Mouse (Mus musculus) yolk sac, embryonic 10.5 days (tissue): ENCODE results near the gene Olfr263.
"Not testable (repeated sequence)": the region's sequence is repeated elsewhere in the genome, so short reads cannot be mapped to it uniquely, and the experiment has no call there.

ENCODE experiments used
- DNase-seq: peaks from one replicate; pipeline ENCODE4 v3.0.0-alpha.2; 2017; ENCODE audit warnings: low spot score

The Olfr263 gene

GRCm38 (mm10) chr13:21129339-21129738, at the start of gene Olfr263:
Gene Olfr263 (plus strand): TSS chr13:21129639.
- DNase-seq = not testable (repeated sequence)

- DNase-seq = no peak
Observed at GRCm38 (mm10) chr13:21082686-21083085, 46.8 kb upstream of the Olfr263 start.

DNA sequence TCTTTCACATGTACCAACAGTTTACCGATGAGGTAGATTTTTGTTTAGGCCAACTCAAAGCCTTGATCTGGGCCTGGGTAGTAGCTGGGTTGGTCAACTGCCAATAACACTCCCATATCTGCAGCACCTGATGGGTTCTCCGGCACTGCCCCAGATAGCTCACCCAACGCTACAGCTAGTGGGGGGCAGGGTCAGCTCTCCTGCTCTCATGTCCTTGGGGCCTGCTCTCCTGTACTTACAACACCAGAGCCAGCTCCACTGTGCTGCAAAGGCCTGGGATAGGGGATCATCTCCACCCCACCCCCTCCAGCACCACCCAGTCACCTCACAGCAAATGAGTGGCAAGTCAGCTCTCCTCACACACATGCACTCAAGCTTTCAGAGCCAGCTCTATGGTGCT, 19.7 kb upstream of the Olfr263 start:
- no peak for DNase-seq

- DNase-seq = no peak
Observed at GRCm38 (mm10) chr13:21110441-21110840, 19.0 kb upstream of the Olfr263 start.

GRCm38 (mm10) chr13:21111183-21111582, 18.3 kb upstream of the Olfr263 start, which contains the start of gene Olfr1369-ps1:
Gene Olfr1369-ps1 (plus strand): TSS chr13:21111483.
- not testable (repeated sequence) for DNase-seq

GRCm38 (mm10) chr13:21114121-21114520, 15.3 kb upstream of the Olfr263 start:
- no peak for DNase-seq

- no peak for DNase-seq
Observed at GRCm38 (mm10) chr13:21142421-21142820, 13.0 kb downstream of the Olfr263 start.

GRCm38 (mm10) chr13:21145767-21146166, 16.3 kb downstream of the Olfr263 start, which contains the start of gene Olfr1368:
Gene Olfr1368 (minus strand): TSS chr13:21145867.
- no peak for DNase-seq

- DNase-seq = no peak
Observed at GRCm38 (mm10) chr13:21155888-21156287, 26.4 kb downstream of the Olfr263 start.

DNA sequence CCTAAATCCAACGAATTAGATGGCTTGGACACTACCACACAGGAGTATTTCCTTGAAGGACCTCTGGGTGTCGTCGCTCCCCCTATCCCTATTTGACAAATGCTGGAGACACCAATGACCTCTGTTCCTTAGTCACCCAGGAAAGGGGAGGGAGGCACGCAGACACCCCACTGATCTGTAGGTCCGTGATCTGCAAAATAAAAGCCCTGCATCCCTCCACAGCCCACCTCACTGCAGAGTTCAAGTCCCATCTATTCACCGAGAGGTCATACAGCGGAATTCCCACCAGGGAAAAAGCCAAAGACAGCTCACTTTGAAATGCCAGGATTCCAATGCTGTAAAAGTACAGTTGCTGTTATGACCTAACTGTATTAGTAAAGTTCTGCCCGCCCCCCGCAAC, 28.6 kb downstream of the Olfr263 start:
- no peak for DNase-seq

GRCm38 (mm10) chr13:21158785-21159474, 29.5 kb downstream of the Olfr263 start:
- DNase-seq = peak; percentile 82

DNA sequence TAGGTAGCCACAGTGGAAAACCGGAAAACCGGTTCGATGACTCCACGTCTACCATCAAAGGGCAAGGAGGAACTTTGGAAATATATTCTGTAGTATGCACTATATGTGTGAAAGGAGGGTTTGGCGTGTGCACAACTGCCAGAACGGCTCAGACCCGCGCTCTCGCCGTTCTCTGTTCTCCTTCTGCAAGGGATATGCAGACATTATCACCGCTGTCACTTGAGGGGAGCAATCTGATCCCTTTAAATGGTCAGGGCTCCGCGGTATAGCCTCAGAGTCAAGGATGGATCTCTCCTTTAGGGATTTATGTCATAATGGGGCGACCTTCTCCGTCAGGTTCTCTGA, 30.0 kb downstream of the Olfr263 start:
- no peak for DNase-seq

DNA sequence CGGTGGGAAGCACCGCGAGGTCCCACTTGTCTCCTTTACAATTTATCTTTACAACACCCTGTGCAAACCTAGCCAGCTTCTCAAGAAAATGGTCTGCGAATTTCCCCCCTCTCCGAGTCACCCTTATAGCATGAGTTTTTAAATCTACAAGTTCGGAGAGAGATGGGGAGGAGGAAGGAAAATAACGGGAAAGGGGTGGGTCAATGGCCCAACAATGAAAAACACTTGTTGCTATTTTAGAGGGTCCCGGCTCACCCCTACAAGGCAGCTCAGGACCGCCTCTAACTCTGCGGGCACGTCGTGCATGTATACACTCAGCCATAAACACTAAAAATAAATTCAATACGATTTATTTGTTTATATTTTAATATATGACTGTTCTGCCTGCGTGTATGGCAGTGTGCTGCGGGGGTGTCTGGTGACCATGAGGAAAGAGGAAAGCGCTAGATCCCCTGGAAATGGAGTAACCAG, 30.6 kb downstream of the Olfr263 start:
- DNase-seq = no peak

- DNase-seq = peak; percentile 88
Observed at GRCm38 (mm10) chr13:21160657-21161590, 31.5 kb downstream of the Olfr263 start.

GRCm38 (mm10) chr13:21161591-21161990, 32.2 kb downstream of the Olfr263 start:
- DNase-seq = no peak

DNA sequence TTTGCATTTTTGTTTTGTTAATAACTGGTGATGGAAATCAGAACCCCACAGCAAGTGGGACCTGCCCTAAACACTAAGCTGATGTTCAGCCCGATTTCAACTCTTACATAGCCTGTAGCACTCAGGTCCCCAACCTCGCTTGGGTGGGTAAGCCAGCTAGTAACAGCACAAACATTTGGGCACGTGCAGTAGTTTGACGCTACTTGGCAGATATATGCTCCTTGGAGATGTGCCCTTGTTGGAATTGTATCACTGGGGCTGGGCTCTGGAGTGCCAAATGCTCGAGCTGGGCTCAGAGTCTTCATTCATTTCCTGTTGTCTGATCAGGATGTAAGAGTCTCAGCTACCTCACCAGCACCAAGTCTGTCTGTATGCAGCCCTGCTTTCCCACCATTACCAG, 33.2 kb downstream of the Olfr263 start:
- DNase-seq = no peak

DNA sequence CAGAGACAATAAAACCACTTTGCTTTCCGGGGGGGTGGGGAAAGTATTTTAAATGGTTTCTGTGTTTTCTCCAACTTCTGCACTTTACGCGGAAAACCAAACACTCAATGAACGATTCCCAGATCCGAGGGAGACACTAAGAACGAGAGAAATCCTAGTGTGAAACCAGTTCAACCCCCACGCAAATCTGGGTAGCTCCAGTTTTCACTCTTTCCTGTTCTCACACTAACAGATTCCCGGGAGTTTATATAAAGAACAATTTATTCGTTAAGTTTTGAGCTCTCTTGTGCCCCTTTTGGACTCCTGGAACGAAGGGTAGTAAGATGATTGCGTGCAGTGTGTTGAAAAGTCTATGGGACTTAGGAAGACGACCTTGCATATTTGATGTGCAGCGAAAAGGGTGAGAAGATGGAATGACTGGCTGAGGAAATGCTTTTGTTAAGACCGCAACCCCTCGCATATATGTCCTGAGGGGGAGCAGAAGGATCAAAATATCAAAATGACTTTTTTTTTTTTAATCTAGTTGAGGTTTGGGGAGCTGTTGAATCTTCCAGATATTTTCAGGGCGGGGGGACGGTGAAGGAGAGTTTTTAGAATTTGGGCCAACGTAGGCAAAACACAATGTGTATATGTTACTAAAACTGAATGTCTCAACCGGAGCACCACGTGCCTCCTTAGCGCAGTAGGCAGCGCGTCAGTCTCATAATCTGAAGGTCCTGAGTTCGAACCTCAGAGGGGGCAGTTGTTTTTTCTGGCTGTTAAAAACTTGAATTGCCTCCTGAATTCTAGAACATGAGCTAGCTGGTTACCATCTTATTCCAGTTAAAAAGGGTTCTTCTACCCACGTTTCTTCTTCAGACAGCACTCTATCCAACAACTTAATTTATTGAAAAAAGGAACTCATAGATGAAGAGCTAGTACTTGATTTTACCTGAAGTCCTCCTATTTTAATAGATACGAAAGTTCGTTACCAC, 37.8 kb downstream of the Olfr263 start:
- DNase-seq = peak; percentile 85

- DNase-seq = peak; percentile 66
Observed at GRCm38 (mm10) chr13:21167910-21168300, 38.5 kb downstream of the Olfr263 start.

DNA sequence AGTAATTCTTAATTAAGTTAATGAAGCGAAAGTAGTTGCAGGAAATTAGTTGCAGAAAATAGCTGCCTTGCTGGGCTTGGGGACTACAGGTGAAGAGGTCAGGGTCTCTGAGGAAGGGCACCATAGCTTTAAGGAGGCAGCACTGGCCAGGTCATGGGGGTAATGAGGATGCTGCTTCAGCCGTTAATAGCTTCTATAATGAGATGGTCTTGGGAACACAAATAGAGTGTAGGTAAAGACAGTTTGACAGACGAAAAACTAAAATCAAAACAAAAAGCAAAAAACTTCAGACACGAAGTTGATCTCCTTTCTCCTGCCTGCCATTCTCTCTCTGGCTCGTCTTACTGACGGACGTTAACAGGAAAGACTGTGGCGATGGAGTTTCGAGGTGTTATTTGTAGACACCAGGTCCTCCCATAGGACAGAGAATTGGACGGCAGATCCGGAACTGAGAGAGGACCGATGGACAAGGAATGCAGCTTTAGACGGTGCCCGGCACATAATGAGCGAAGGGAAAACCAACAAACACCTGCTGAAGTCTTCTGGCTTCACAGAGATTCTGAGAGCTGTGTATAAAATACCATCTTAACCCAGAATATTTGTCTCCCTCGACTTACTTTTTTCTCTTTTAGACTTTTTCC, 39.1 kb downstream of the Olfr263 start:
- peak; percentile 59 for DNase-seq

DNA sequence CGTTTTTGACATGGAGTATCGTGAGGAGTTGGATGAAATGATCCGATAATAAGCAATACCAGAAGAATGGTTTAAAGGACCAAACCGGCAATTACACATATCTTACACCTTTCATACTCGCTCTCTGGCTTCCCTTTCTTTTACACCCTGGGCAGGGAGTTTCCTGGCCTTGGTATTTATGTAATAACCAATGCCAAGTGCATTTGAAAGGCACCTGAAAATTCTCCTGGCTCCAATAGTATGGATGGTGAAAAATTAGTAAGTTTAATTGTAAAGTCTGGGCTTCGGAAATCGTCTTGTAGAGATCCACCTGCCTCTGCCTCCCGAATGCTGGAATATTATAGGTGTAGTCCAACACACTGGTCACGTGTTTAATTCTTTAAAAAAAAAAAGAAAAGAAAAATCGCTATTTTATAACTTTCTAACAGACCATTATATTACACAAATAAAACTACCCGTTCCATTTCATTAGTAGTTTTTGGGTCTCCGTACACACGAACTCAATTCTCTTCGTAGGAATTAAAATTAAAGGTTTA, 39.8 kb downstream of the Olfr263 start:
- no peak for DNase-seq
